Mouse (Mus musculus) liver, embryonic 14.5 days (tissue): Measurements from ENCODE around the gene Mob1b.

Experiments
- CTCF ChIP-seq: IDR thresholded peaks from 2 replicates; pipeline ENCODE4 v1.5.1; 2016; ENCODE audit warnings: antibody characterized with exemption, low read depth, control low read depth
- EP300 ChIP-seq: IDR thresholded peaks from 2 replicates; pipeline ENCODE4 v1.6.1; 2016; ENCODE audit warnings: antibody characterized with exemption, low read depth

- TF ChIP-seq CTCF = no peak
- TF ChIP-seq EP300 = no peak
Observed at GRCm38 (mm10) chr5:88684226-88684625, 36.4 kb upstream of the Mob1b start.
